Mouse (Mus musculus): Measurements from ENCODE around the gene Ppp2r2d.

DNA sequence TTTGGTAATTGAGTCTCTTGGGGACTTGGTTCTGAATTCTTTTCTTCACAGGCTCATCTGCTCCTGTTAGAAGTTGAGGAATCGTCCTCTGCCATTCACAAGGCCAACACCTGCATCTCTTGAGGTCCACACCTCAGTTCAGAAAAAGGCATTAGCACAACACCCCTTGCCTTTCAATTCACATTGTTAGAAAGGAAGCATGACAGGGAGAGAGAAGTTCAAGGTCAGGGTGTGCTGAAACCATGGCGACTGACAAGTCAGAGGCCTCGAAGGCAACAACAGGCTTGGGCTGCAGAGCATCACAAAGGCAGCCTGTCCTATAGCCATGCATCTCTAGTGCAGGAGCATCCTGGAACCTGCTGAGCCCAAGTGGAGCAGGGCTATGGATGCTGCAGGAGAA lies 38.7 kb upstream of the Ppp2r2d start:
- no peak for TF ChIP-seq ZC3H11A (IDR thresholded peaks at IDR 0.05; ENCODE audit: borderline replicate concordance, low read depth, low read length)
- TF ChIP-seq CHD2 (IDR thresholded peaks at IDR 0.05; ENCODE audit: low read depth, low read length) = no peak
- no peak for TF ChIP-seq HCFC1 (IDR thresholded peaks at IDR 0.05; ENCODE audit: borderline replicate concordance, insufficient read depth, low read length)
- no peak for TF ChIP-seq ZNF384 (IDR thresholded peaks at IDR 0.05; ENCODE audit: low read depth, low read length)
- TF ChIP-seq MAFK (IDR thresholded peaks at IDR 0.05; ENCODE audit: insufficient read depth, low read depth, low read length) = no peak

All from ES-E14 (cell line).